Mouse (Mus musculus) MEL-GATA-1-ER (cell line): ENCODE data around the gene Gm31371.
"Not testable (repeated sequence)": the region's sequence is repeated elsewhere in the genome, so short reads cannot be mapped to it uniquely, and the experiment has no call there.

Experiments
- DNase-seq: peaks from one replicate; pipeline ENCODE4 v3.0.0-alpha.2; 2012; ENCODE audit warnings: low read depth; ENCODE audit errors: extremely low read depth

Gene Gm31371

GRCm38 (mm10) chr8:19903092-19903491 lies at the start of gene Gm31371:
TSS of gene Gm31371 (plus strand) at chr8:19903392.
- DNase-seq = not testable (repeated sequence)

- DNase-seq = not testable (repeated sequence)
Measured at GRCm38 (mm10) chr8:19906425-19907055, 3.3 kb downstream of the Gm31371 start.

- not testable (repeated sequence) for DNase-seq
Measured at GRCm38 (mm10) chr8:19908841-19909321, 5.7 kb downstream of the Gm31371 start.

- not testable (repeated sequence) for DNase-seq
Measured at GRCm38 (mm10) chr8:19919086-19919485, 15.9 kb downstream of the Gm31371 start.

GRCm38 (mm10) chr8:19934274-19934673 lies 31.1 kb downstream of the Gm31371 start:
- DNase-seq = not testable (repeated sequence)

GRCm38 (mm10) chr8:19935541-19936030 lies 32.4 kb downstream of the Gm31371 start:
- not testable (repeated sequence) for DNase-seq

GRCm38 (mm10) chr8:19960935-19961334 lies 57.7 kb downstream of the Gm31371 start:
- DNase-seq = no peak

- not testable (repeated sequence) for DNase-seq
Measured at GRCm38 (mm10) chr8:19963766-19964165, 60.6 kb downstream of the Gm31371 start.

GRCm38 (mm10) chr8:19968151-19968550 lies 65.0 kb downstream of the Gm31371 start:
- DNase-seq = not testable (repeated sequence)

- not testable (repeated sequence) for DNase-seq
Measured at GRCm38 (mm10) chr8:19975237-19975636, 72.0 kb downstream of the Gm31371 start.
